14 mouse cellular contexts compared by ENCODE assay signal in the genomic region with DNA sequence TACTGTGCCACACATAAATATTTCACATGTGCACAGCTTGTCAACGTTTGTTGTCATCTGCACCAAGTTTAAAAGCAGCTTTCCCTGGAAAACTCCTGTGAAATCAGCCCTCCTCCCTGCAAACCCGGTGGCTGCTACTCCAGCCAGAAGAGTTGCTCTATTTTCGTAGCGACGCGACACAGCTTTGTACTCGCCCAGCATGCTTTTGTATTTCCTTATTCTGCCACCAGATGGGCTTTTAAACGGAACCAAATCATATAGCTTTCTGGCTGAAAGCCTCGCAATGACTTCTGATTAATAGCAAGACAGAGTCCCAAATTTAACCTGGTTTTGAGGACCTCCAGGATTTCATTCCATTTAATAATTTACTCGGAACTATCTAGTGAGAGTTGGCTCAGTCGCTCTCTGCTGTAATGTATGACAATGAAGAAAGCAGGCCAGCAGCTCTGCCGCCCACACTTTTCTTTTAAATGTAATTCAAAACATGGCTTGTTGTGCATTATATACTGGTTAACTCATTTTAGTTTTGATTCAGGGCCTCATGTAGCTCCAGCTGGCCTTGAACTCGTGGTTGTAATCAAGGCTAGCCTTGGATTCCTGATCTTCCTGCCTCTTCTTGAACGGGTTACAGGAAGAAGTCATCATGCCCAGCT. TPM values are rescaled to one million over a fixed set of nuclear protein-coding genes. Genes with fewer than 3 reads are reported as not detected.
DNase-seq lines count a peak whose midpoint lies in the region; ATAC-seq and TF ChIP-seq lines count a peak whose summit lies in the region.
"Had no signal": no experiment of that assay in that cellular context is flagged by ENCODE, and none has a peak within 500 bp of the region (broad histone marks: within the 10 kb centered on the region; RNA-seq: fewer than 3 reads in every experiment).

No protein-coding gene starts in this region.

- DNase-seq in brain, embryonic 14.5 days (ENCODE audit: low read depth), result peak; percentile 65
- peak; percentile 6 to 16 for DNase-seq in cerebellum, postnatal 36 days
- DNase-seq in left cerebral cortex, postnatal 25 days (ENCODE audit: low spot score in 2 of 2), result peak; percentile 51 to 68
- DNase-seq in kidney, adult 2 months, result no peak
- DNase-seq in spleen, postnatal 4 days (ENCODE audit: low spot score in 2 of 2), result no peak
- DNase-seq: gastrocnemius, postnatal 14 days; kidney, postnatal 10 days had no signal

- TF ChIP-seq POLR2A in brain, embryonic 14.5 days (IDR thresholded peaks at IDR 0.05; ENCODE audit: borderline replicate concordance, extremely low read depth, insufficient read depth, insufficient read length, poor library complexity, severe bottlenecking), result no peak
- TF ChIP-seq POLR2A in kidney, adult 2 months (IDR thresholded peaks at IDR 0.05; ENCODE audit: low read depth, low read length), result no peak

- H3K9me3 ChIP-seq in intestine, postnatal 0 days (ENCODE audit: control insufficient read depth), result no peaks in the 10 kb centered on the region
- H3K9me3 ChIP-seq in intestine, embryonic 16.5 days (ENCODE audit: control insufficient read depth, low read length), result no peaks in the 10 kb centered on the region
- H3K9me3 ChIP-seq: embryonic facial prominence, embryonic 13.5 days; G1E had no signal

- H3K4me2 ChIP-seq in intestine, postnatal 0 days (replicated peaks; ENCODE audit: low read depth), result no peak overlapping the region
- H3K4me2 ChIP-seq in intestine, embryonic 16.5 days (ENCODE audit: low read depth, low read length), result no peak overlapping the region
- H3K4me2 ChIP-seq: embryonic facial prominence, embryonic 13.5 days had no signal

- TF ChIP-seq CTCF in intestine, postnatal 0 days (IDR thresholded peaks at IDR 0.05; ENCODE audit: low read depth), result peak; percentile 5; the same call in 1 of the 2 replicates
- TF ChIP-seq CTCF in brain, embryonic 14.5 days (IDR thresholded peaks at IDR 0.05; ENCODE audit: borderline replicate concordance, extremely low read depth, insufficient read depth, insufficient read length), result peak; percentile 17; the same call in 1 of the 2 replicates
- no peak for TF ChIP-seq CTCF in kidney, adult 2 months (conservative IDR thresholded peaks at IDR 0.05; ENCODE audit: insufficient read depth, insufficient read length, low read depth, low read length)

- H3K27me3 ChIP-seq in intestine, postnatal 0 days (replicated peaks; ENCODE audit: control insufficient read depth, insufficient read depth, low read length), result no peaks in the 10 kb centered on the region
- no peaks in the 10 kb centered on the region for H3K27me3 ChIP-seq in intestine, embryonic 16.5 days (replicated peaks; ENCODE audit: control insufficient read depth, insufficient read depth, low read length)
- H3K27me3 ChIP-seq in kidney, adult 2 months (replicated peaks; ENCODE audit: control insufficient read depth, insufficient read depth, low read length), result no peaks in the 10 kb centered on the region
- H3K27me3 ChIP-seq: embryonic facial prominence, embryonic 13.5 days had no signal

- H3K4me3 ChIP-seq in intestine, postnatal 0 days (ENCODE audit: low read depth, low read length), result no peak overlapping the region
- H3K4me3 ChIP-seq in intestine, embryonic 16.5 days (ENCODE audit: low read length), result no peak overlapping the region
- H3K4me3 ChIP-seq in kidney, adult 2 months (ENCODE audit: insufficient read depth, low read depth, low read length), result no peak overlapping the region
- H3K4me3 ChIP-seq: embryonic facial prominence, embryonic 13.5 days had no signal

- 68% methylated on average over 14 of the region's 14 CpGs for WGBS in intestine, postnatal 0 days
- 60% methylated on average over 14 of the region's 14 CpGs for WGBS in intestine, embryonic 16.5 days
- 56% methylated on average over 14 of the region's 14 CpGs for WGBS in kidney, adult 2 months

- no peaks in the 10 kb centered on the region for H3K4me1 ChIP-seq in intestine, postnatal 0 days (replicated peaks; ENCODE audit: control insufficient read depth, insufficient read depth, low read length)
- no peaks in the 10 kb centered on the region for H3K4me1 ChIP-seq in intestine, embryonic 16.5 days (ENCODE audit: control insufficient read depth, insufficient read depth, low read length)
- H3K4me1 ChIP-seq in kidney, adult 2 months (ENCODE audit: control insufficient read depth, insufficient read depth, low read length), result no peaks in the 10 kb centered on the region
- H3K4me1 ChIP-seq: embryonic facial prominence, embryonic 13.5 days had no signal

- no peak overlapping the region for H3K27ac ChIP-seq in intestine, postnatal 0 days (ENCODE audit: low read depth, low read length)
- no peak overlapping the region for H3K27ac ChIP-seq in intestine, embryonic 16.5 days (ENCODE audit: low read length)
- no peak overlapping the region for H3K27ac ChIP-seq in kidney, adult 2 months (ENCODE audit: insufficient read depth, low read depth, low read length)
- H3K27ac ChIP-seq: embryonic facial prominence, embryonic 13.5 days had no signal

- H3K36me3 ChIP-seq in intestine, postnatal 0 days (ENCODE audit: control insufficient read depth, insufficient read depth), result no peaks in the 10 kb centered on the region
- no peaks in the 10 kb centered on the region for H3K36me3 ChIP-seq in intestine, embryonic 16.5 days (ENCODE audit: control insufficient read depth, insufficient read depth, low read length)
- no peaks in the 10 kb centered on the region for H3K36me3 ChIP-seq in kidney, adult 2 months (ENCODE audit: control insufficient read depth, insufficient read depth, low read length)
- H3K36me3 ChIP-seq: embryonic facial prominence, embryonic 13.5 days; G1E had no signal

- no peak for ATAC-seq in intestine, postnatal 0 days
- ATAC-seq in intestine, embryonic 16.5 days, result no peak
- ATAC-seq: activated CD4-positive, CD25-positive, alpha-beta regulatory T cell, adult 4 months had no signal

- intact Hi-C loops in left cerebral cortex, postnatal 25 days (cut with DNase I), result loop anchor here (10.0 kb wide), 1 partner anchor 456 kb away; a partner anchor contains a TSS

- H3K9ac ChIP-seq in intestine, postnatal 0 days (ENCODE audit: low read depth, low read length), result no peak overlapping the region
- no peak overlapping the region for H3K9ac ChIP-seq in intestine, embryonic 16.5 days (ENCODE audit: low read depth, low read length)
- H3K9ac ChIP-seq: embryonic facial prominence, embryonic 13.5 days had no signal

RNA-seq across cellular contexts. Expression of a gene that starts 29.9 kb away (rescaled TPM):
- polyA plus RNA-seq in intestine, postnatal 0 days (2015; fragmentation: Nextera tagmentation; extraction: Ambion mirVana), result 39.0 and 41.7 TPM in 2 replicates
- polyA plus RNA-seq in intestine, embryonic 16.5 days (2015; fragmentation: Nextera tagmentation; extraction: Ambion mirVana), result 45.3 and 45.8 TPM in 2 replicates
- not detected in 2 replicates for polyA plus RNA-seq in brain, embryonic 14.5 days (2012; rRNA removed)
- not detected for total RNA-seq in left cerebral cortex, postnatal 25 days (2021)
- polyA plus RNA-seq in kidney, adult 2 months (2012; rRNA removed), result 0.08 TPM in 1 of 2 replicates, not detected in the other
- total RNA-seq: G1E; gastrocnemius, postnatal 14 days; liver, adult 2 months had no signal
- polyA plus RNA-seq: embryonic facial prominence, embryonic 13.5 days; G1E; heart, postnatal 0 days; liver, adult 2 months had no signal

Comparison
In these comparisons a context has a peak if more than half of its experiments do, and no peak if none do; other contexts are left out.
1. DNase-seq: peak in brain, embryonic 14.5 days (single experiment), cerebellum, postnatal 36 days (2 of 2) and left cerebral cortex, postnatal 25 days (2 of 2); none in kidney, adult 2 months (single experiment) and spleen, postnatal 4 days (0 of 2).
2. RNA of a gene that starts 29.9 kb away (polyA plus RNA-seq): 45.3 to 45.8 TPM in intestine, embryonic 16.5 days and 39.0 to 41.7 TPM in intestine, postnatal 0 days; 0.08 TPM in kidney, adult 2 months and not detected in brain, embryonic 14.5 days; every median in the first group is over 10 times any median in the second.